8 mouse cellular contexts compared by ENCODE assay signal in the genomic region with DNA sequence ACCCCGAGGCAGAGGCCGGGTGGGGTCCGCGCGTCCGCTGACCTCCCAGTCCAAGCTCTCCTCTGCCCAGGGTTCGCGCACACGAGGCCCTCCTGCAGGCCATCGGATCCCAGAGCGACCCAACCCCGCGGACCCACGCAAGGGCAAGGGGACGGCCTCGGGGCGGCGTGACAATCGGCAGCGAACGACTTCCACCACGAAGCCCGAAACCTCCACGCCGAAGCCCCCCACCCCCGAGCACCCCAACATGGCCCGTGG. TPM values are rescaled to one million over a fixed set of nuclear protein-coding genes. Genes with fewer than 3 reads are reported as not detected.
DNase-seq lines count a peak whose midpoint lies in the region; ATAC-seq and TF ChIP-seq lines count a peak whose summit lies in the region.

No protein-coding gene starts in this region.

- no peaks in the 10 kb centered on the region for H3K79me2 ChIP-seq in CH12.LX (replicated peaks; ENCODE audit: control insufficient read depth, extremely low read depth, insufficient read depth, poor library complexity, severe bottlenecking)

- TF ChIP-seq EP300 in CH12.LX (IDR thresholded peaks at IDR 0.05; ENCODE audit: low read length) = no peak

- WGBS in forebrain, embryonic 14.5 days = 17% methylated on average over 27 of the region's 27 CpGs
- WGBS in liver, embryonic 13.5 days (ENCODE audit: insufficient replicate concordance) = 10% methylated on average over 27 of the region's 27 CpGs

- 0 out of 2 replicates have a peak overlapping the region, but pooled peaks have one; percentile 13 for H3K4me2 ChIP-seq in CH12.LX (ENCODE audit: insufficient read depth, low read depth, poor library complexity, severe bottlenecking)
- H3K4me2 ChIP-seq in forebrain, embryonic 14.5 days (ENCODE audit: low read length) = peak overlapping the region; percentile 89
- peak overlapping the region; percentile 90 for H3K4me2 ChIP-seq in liver, embryonic 13.5 days

- intact Hi-C loops in gastrocnemius, adult 2 months (cut with DNase I) = no loop called here

- no peak for TF ChIP-seq POLR2A in CH12.LX (IDR thresholded peaks at IDR 0.05; ENCODE audit: low read depth, low read length)

- peaks cover 36% of the 10 kb centered on the region for H3K27me3 ChIP-seq in CH12.LX (replicated peaks)
- peaks cover 21% of the 10 kb centered on the region for H3K27me3 ChIP-seq in forebrain, embryonic 14.5 days (replicated peaks; ENCODE audit: control insufficient read depth, insufficient read depth, low read length)
- peaks cover 42% of the 10 kb centered on the region for H3K27me3 ChIP-seq in liver, embryonic 13.5 days

- no peaks in the 10 kb centered on the region for H3K36me3 ChIP-seq in CH12.LX (replicated peaks in 1 of 2; ENCODE audit: control insufficient read depth in 1 of 2, insufficient read depth in 1 of 2, low read length in 1 of 2)
- H3K36me3 ChIP-seq in forebrain, embryonic 14.5 days (ENCODE audit: control insufficient read depth, insufficient read depth, low read length) = no peaks in the 10 kb centered on the region
- H3K36me3 ChIP-seq in liver, embryonic 13.5 days = no peaks in the 10 kb centered on the region

- 0 out of 4 replicates have a peak, but pooled peaks cover 0 to 3% of the 10 kb centered on the region in 2 experiments for H3K4me1 ChIP-seq in CH12.LX (ENCODE audit: control insufficient read depth in 1 of 2, insufficient read depth in 2 of 2)
- no peaks in the 10 kb centered on the region; the same call in 1 of the 2 replicates for H3K4me1 ChIP-seq in forebrain, embryonic 14.5 days (ENCODE audit: control insufficient read depth, insufficient read depth, low read length)
- H3K4me1 ChIP-seq in liver, embryonic 13.5 days (replicated peaks) = peaks cover 81% of the 10 kb centered on the region

- dilution Hi-C loops in CH12.LX (cut with MboI; ENCODE audit: extremely low pct_ligation_motif_present, extremely low pct_unique_long_range_greater_than_20kb, low sequenced_read_pairs) = no loop called here

- peak overlapping the region; percentile 77; the same call in 1 of the 2 replicates for H3K9ac ChIP-seq in CH12.LX (ENCODE audit: insufficient read depth, low read depth)
- H3K9ac ChIP-seq in forebrain, embryonic 14.5 days (ENCODE audit: low read length) = peak overlapping the region; percentile 79
- peak overlapping the region; percentile 98 for H3K9ac ChIP-seq in liver, embryonic 13.5 days

- peak overlapping the region; percentile 91 for H3K4me3 ChIP-seq in gastrocnemius, adult 2 months
- H3K4me3 ChIP-seq in CH12.LX (replicated peaks in 1 of 3; ENCODE audit: low read depth in 2 of 3, low read length in 2 of 3, poor library complexity in 1 of 3) = peak overlapping the region in 2 of 3 experiments; percentile 48 to 65
- peak overlapping the region; percentile 69 for H3K4me3 ChIP-seq in forebrain, embryonic 14.5 days (ENCODE audit: low read depth, low read length)
- peak overlapping the region; percentile 88 for H3K4me3 ChIP-seq in liver, embryonic 13.5 days (replicated peaks)

- TF ChIP-seq CTCF in gastrocnemius, adult 2 months (IDR thresholded peaks at IDR 0.05) = no peak
- TF ChIP-seq CTCF in CH12.LX (conservative IDR thresholded peaks at IDR 0.05 in 1 of 2, IDR thresholded peaks at IDR 0.05 in 1 of 2; ENCODE audit: low read depth in 2 of 2, low read length in 2 of 2) = no peak

- DNase-seq in gastrocnemius, adult 2 months = no peak
- no peak for DNase-seq in gastrocnemius, adult 8-10 months (ENCODE audit: low spot score in 2 of 2)
- DNase-seq in CH12.LX (ENCODE audit: extremely low read depth) = no peak
- DNase-seq in forebrain, embryonic 14.5 days (ENCODE audit: low spot score) = no peak
- DNase-seq in liver, embryonic 13.5 days = no peak
- DNase-seq in spleen, postnatal 14 days (ENCODE audit: low spot score in 2 of 2) = no peak
- DNase-seq in layer of hippocampus, postnatal 10 days (ENCODE audit: low spot score in 2 of 2) = no peak
- DNase-seq in adrenal gland, postnatal 25 days = no peak

- in situ Hi-C loops in CH12.LX (cut with MboI; ENCODE audit: low pct_ligation_motif_present, low pct_unique_long_range_greater_than_20kb, low sequenced_read_pairs) = no loop called here

- TF ChIP-seq RAD21 in CH12.LX (IDR thresholded peaks at IDR 0.05; ENCODE audit: low read depth, low read length) = no peak

- peaks cover 13% of the 10 kb centered on the region for H3K9me3 ChIP-seq in CH12.LX (replicated peaks; ENCODE audit: low read length)
- no peaks in the 10 kb centered on the region for H3K9me3 ChIP-seq in forebrain, embryonic 14.5 days (replicated peaks; ENCODE audit: control insufficient read depth, low read length)
- no peaks in the 10 kb centered on the region for H3K9me3 ChIP-seq in liver, embryonic 13.5 days (replicated peaks)

- peak; percentile 62 for ATAC-seq in forebrain, embryonic 14.5 days
- ATAC-seq in liver, embryonic 13.5 days (ENCODE audit: low read depth) = peak; percentile 29

- peak overlapping the region; percentile 90 for H3K27ac ChIP-seq in gastrocnemius, adult 2 months
- H3K27ac ChIP-seq in CH12.LX (ENCODE audit: insufficient read depth, low read depth) = no peak overlapping the region
- H3K27ac ChIP-seq in forebrain, embryonic 14.5 days (ENCODE audit: low read depth, low read length) = no peak overlapping the region
- peak overlapping the region; percentile 98 for H3K27ac ChIP-seq in liver, embryonic 13.5 days

TF ChIP-seq in CH12.LX, 34 proteins besides CTCF, POLR2A, EP300 and RAD21:
- TF ChIP-seq JUND (conservative IDR thresholded peaks at IDR 0.05; ENCODE audit: low read depth, low read length) = no peak
- no peak for TF ChIP-seq HCFC1 (IDR thresholded peaks at IDR 0.05; ENCODE audit: low read depth, low read length)
- TF ChIP-seq ELF1 (IDR thresholded peaks at IDR 0.05; ENCODE audit: low read depth, low read length) = no peak
- TF ChIP-seq RCOR1 (conservative IDR thresholded peaks at IDR 0.05; ENCODE audit: low read depth, low read length) = no peak
- TF ChIP-seq ZC3H11A (IDR thresholded peaks at IDR 0.05; ENCODE audit: low read depth, low read length) = no peak
- no peak for TF ChIP-seq ZNF384 (IDR thresholded peaks at IDR 0.05; ENCODE audit: low read depth, low read length)
- TF ChIP-seq TCF12 (IDR thresholded peaks at IDR 0.05; ENCODE audit: low read depth, low read length) = no peak
- no peak for TF ChIP-seq E2F4 (IDR thresholded peaks at IDR 0.05; ENCODE audit: insufficient replicate concordance, low read depth, low read length)
- TF ChIP-seq UBTF (IDR thresholded peaks at IDR 0.05; ENCODE audit: low read depth, low read length) = no peak
- TF ChIP-seq MAFK (IDR thresholded peaks at IDR 0.05; ENCODE audit: insufficient replicate concordance, low read length) = no peak
- TF ChIP-seq MAX (IDR thresholded peaks at IDR 0.05; ENCODE audit: low read length) = no peak

RNA-seq across cellular contexts. Expression of a gene that starts 0.3 kb away (rescaled TPM):
- total RNA-seq in gastrocnemius, adult 2 months (2021) = 10 to 100 TPM; 43.5 to 87.0 TPM
- total RNA-seq in gastrocnemius, adult 8-10 months (2022) = 10 to 100 TPM; 49.0 to 56.8 (median 51.9) TPM
- total RNA-seq in CH12.LX (2012; rRNA removed) (2.3 and 2.4 TPM in 2 replicates), CH12.LX (2014; rRNA removed) (0.81 and 0.95 TPM in 2 replicates)
- 1.1 and 1.8 TPM in 2 replicates for polyA plus RNA-seq in CH12.LX (2012; ENCODE audit: insufficient read length, low read depth)
- 5.2 and 5.5 TPM in 2 replicates for polyA plus RNA-seq in forebrain, embryonic 14.5 days (2014; fragmentation: Nextera tagmentation; extraction: Ambion mirVana)
- polyA plus RNA-seq in liver, embryonic 13.5 days (2015; fragmentation: Nextera tagmentation; extraction: Ambion mirVana) = 21.1 and 23.4 TPM in 2 replicates
- total RNA-seq in layer of hippocampus, postnatal 10 days (2021) = 10 to 100 TPM; 17.1 TPM
- total RNA-seq in adrenal gland, postnatal 25 days (2021) = 16.7 and 23.1 TPM in 2 replicates

RNA-seq across cellular contexts. Expression of a gene that starts 35.3 kb away (rescaled TPM):
- 10 to 100 TPM; 17.9 to 20.8 TPM for total RNA-seq in gastrocnemius, adult 2 months (2021)
- 10 to 100 TPM; 15.5 to 20.2 (median 17.1) TPM for total RNA-seq in gastrocnemius, adult 8-10 months (2022)
- total RNA-seq in CH12.LX (2012; rRNA removed) (118 and 141 TPM in 2 replicates), CH12.LX (2014; rRNA removed) (245 and 269 TPM in 2 replicates)
- polyA plus RNA-seq in CH12.LX (2012; ENCODE audit: insufficient read length, low read depth) = 157 and 164 TPM in 2 replicates
- polyA plus RNA-seq in forebrain, embryonic 14.5 days (2014; fragmentation: Nextera tagmentation; extraction: Ambion mirVana) = 141 and 159 TPM in 2 replicates
- polyA plus RNA-seq in liver, embryonic 13.5 days (2015; fragmentation: Nextera tagmentation; extraction: Ambion mirVana) = 118 and 128 TPM in 2 replicates
- total RNA-seq in layer of hippocampus, postnatal 10 days (2021) = 10 to 100 TPM; 53.4 to 53.9 TPM
- 63.7 and 72.0 TPM in 2 replicates for total RNA-seq in adrenal gland, postnatal 25 days (2021)

RNA-seq across cellular contexts. Expression of a gene that starts 37.3 kb away (rescaled TPM):
- under 1 TPM; 0.15 to 0.28 TPM for total RNA-seq in gastrocnemius, adult 2 months (2021)
- total RNA-seq in gastrocnemius, adult 8-10 months (2022) = under 1 TPM; 0.10 to 0.32 (median 0.24) TPM
- total RNA-seq in CH12.LX (2012; rRNA removed) (13.7 and 16.8 TPM in 2 replicates), CH12.LX (2014; rRNA removed) (24.0 and 25.8 TPM in 2 replicates)
- 23.6 and 24.7 TPM in 2 replicates for polyA plus RNA-seq in CH12.LX (2012; ENCODE audit: insufficient read length, low read depth)
- polyA plus RNA-seq in forebrain, embryonic 14.5 days (2014; fragmentation: Nextera tagmentation; extraction: Ambion mirVana) = 18.6 and 21.9 TPM in 2 replicates
- polyA plus RNA-seq in liver, embryonic 13.5 days (2015; fragmentation: Nextera tagmentation; extraction: Ambion mirVana) = 0.05 and 0.15 TPM in 2 replicates
- total RNA-seq in layer of hippocampus, postnatal 10 days (2021) = 10 to 100 TPM; 85.1 to 89.1 TPM
- total RNA-seq in adrenal gland, postnatal 25 days (2021) = 86.2 and 108 TPM in 2 replicates

Comparison
In these comparisons a context has a peak if more than half of its experiments do, and no peak if none do; other contexts are left out.
1. H3K27ac ChIP-seq: peak in gastrocnemius, adult 2 months (single experiment) and liver, embryonic 13.5 days (single experiment); none in CH12.LX (single experiment) and forebrain, embryonic 14.5 days (single experiment).
2. H3K4me2 ChIP-seq: peak in every context shown above with its lines; median percentile 90 in liver, embryonic 13.5 days; 89 in forebrain, embryonic 14.5 days; 13 in CH12.LX.
3. RNA of a gene that starts 37.3 kb away (total RNA-seq): 86.2 to 108 TPM in adrenal gland, postnatal 25 days, 85.1 to 89.1 TPM in layer of hippocampus, postnatal 10 days and 13.7 to 25.8 TPM in CH12.LX; 0.10 to 0.32 TPM in gastrocnemius, adult 8-10 months and 0.15 to 0.28 TPM in gastrocnemius, adult 2 months; every median in the first group is over 10 times any median in the second.
4. Peak in every context shown above with its lines, with median percentiles within 50 percentile points of each other: H3K4me3 ChIP-seq and H3K9ac ChIP-seq.